Mouse (Mus musculus) midbrain, embryonic 15.5 days (tissue): ENCODE measurements around the gene Slit3. TPM values are rescaled to one million over a fixed set of nuclear protein-coding genes. Genes with fewer than 3 reads are reported as not detected.

Experiments
- ATAC-seq: fragments of 200-750 bp; cut with Nextera tagmentation; replicated peaks from 2 replicates; pipeline ENCODE4 v1.8.0; 2017; ENCODE audit warnings: moderate TSS enrichment
- H3K27ac ChIP-seq: fragments of 300-500 bp; sonication (generic); 2 replicates; pipeline ENCODE4 v1.5.1; 2015; ENCODE audit warnings: mild to moderate bottlenecking, inconsistent platforms
- H3K27me3 ChIP-seq: fragments of 300-500 bp; sonication (generic); replicated peaks from 2 replicates; pipeline ENCODE4 v1.6.1; 2015; ENCODE audit warnings: inconsistent platforms
- H3K36me3 ChIP-seq: fragments of 300-500 bp; sonication (generic); replicated peaks from 2 replicates; pipeline ENCODE4 v1.6.1; 2015; ENCODE audit warnings: inconsistent platforms
- H3K4me1 ChIP-seq: fragments of 300-500 bp; sonication (generic); 2 replicates; pipeline ENCODE4 v1.6.1; 2015; ENCODE audit warnings: inconsistent platforms
- H3K4me2 ChIP-seq: fragments of 300-500 bp; sonication (generic); 2 replicates; pipeline ENCODE4 v1.6.1; 2015; ENCODE audit warnings: inconsistent platforms, mild to moderate bottlenecking, moderate library complexity
- H3K4me3 ChIP-seq: fragments of 300-500 bp; sonication (generic); 2 replicates; pipeline ENCODE4 v1.5.1; 2015; ENCODE audit warnings: mild to moderate bottlenecking, inconsistent platforms
- H3K9ac ChIP-seq: fragments of 300-500 bp; sonication (generic); 2 replicates; pipeline ENCODE4 v1.6.1; 2015; ENCODE audit warnings: mild to moderate bottlenecking, inconsistent platforms
- H3K9me3 ChIP-seq: fragments of 300-500 bp; sonication (generic); 2 replicates; pipeline ENCODE4 v1.6.1; 2016; ENCODE audit warnings: inconsistent platforms
- WGBS: fragments of 180-500 bp; shearing (Covaris S2); methylation state at CpG from one replicate; pipeline ENCODE4 v1.1.7; 2015; ENCODE audit warnings: mixed read lengths; 5-methylcytosine and 5-hydroxymethylcytosine counted together
- polyA plus RNA-seq: library from polyadenylated mRNA; unstranded; fragments of >200 nt; fragmentation: Nextera tagmentation; extraction: Ambion mirVana; gene quantifications from 2 replicates; pipeline ENCODE4 v1.2.1, GENCODE M21; 2015

Gene Slit3
- polyA plus RNA-seq, 1 experiment from 2014 or later: 5.9 TPM

DNA sequence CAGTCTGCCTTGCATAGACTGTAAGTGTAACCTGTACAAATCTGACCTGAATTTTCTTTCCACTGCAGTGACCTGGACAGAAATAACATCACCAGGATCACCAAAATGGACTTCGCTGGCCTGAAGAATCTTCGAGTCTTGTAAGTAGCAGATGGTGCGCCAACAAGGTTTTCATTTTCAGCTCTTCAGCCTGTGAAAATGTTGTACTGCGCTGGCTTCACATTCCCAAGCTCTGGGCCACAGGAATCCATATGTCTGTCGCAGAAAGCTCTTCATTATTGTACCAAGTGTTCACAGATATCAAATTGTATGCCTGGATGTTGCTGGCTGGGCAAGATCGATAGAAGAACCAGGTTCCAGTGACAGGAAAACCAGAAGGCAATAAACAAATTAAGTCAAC, 50.5 kb downstream of the Slit3 start:
- H3K4me3 ChIP-seq: no peak overlapping the region
- no peak for ATAC-seq
- no peak overlapping the region for H3K9ac ChIP-seq
- no peaks in the 10 kb centered on the region for H3K27me3 ChIP-seq
- H3K36me3 ChIP-seq: no peaks in the 10 kb centered on the region
- H3K4me1 ChIP-seq: no peaks in the 10 kb centered on the region; the same call in none of the 2 replicates
- no peaks in the 10 kb centered on the region for H3K9me3 ChIP-seq
- no peak overlapping the region for H3K27ac ChIP-seq
- WGBS: 96% methylated on average over 6 of the region's 6 CpGs
- H3K4me2 ChIP-seq: no peak overlapping the region

- 87% methylated on average over 7 of the region's 7 CpGs for WGBS
- no peak for ATAC-seq
- H3K9ac ChIP-seq: no peak overlapping the region
- no peaks in the 10 kb centered on the region; the same call in none of the 2 replicates for H3K4me1 ChIP-seq
- H3K27ac ChIP-seq: no peak overlapping the region
- no peaks in the 10 kb centered on the region for H3K27me3 ChIP-seq
- no peak overlapping the region for H3K4me2 ChIP-seq
- no peak overlapping the region for H3K4me3 ChIP-seq
- H3K36me3 ChIP-seq: no peaks in the 10 kb centered on the region
- no peaks in the 10 kb centered on the region for H3K9me3 ChIP-seq
Measured at GRCm38 (mm10) chr11:35177564-35177963, 56.5 kb downstream of the Slit3 start.

DNA sequence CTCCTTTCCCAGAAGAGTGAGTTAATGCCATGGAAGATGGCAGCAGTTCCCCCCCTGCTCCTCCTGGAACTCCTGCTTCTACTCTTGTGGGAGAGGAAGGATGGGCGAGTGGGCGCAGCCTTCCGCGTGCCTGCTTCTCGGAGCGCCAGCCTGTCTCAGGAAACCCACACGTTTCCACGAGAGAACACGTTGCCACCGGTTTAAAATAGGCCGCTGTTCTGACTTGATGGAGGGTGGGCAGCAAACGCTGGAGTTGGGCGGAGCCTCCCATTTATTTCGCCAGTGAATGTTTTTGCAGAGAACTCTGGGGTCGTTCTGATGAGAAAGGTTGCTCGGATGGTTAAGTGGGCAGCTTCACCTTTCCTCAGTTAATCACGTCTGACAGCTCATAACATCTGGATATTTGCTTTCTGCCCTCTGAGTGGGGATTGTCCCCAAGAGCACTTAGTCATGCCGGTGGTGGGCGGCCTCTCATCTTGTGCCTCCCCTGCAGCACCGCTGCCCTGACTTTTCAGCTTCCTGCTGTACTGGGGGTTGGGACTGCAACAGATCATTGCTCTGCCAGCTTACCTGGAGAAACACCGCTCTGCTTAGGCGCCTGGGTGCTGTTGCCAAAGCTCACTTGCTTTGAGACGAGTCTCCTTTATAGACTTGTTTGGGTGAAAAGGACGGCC, 57.3 kb downstream of the Slit3 start:
- Histone ChIP-seq H3K27ac (no peak overlapping the region), H3K36me3 (no peaks in the 10 kb centered on the region), H3K27me3 (no peaks in the 10 kb centered on the region), H3K9me3 (no peaks in the 10 kb centered on the region), H3K4me1 (no peaks in the 10 kb centered on the region; the same call in none of the 2 replicates), H3K9ac (no peak overlapping the region), H3K4me2 (no peak overlapping the region), H3K4me3 (no peak overlapping the region)
- ATAC-seq: no peak
- 50% methylated on average over 24 of the region's 24 CpGs for WGBS

DNA sequence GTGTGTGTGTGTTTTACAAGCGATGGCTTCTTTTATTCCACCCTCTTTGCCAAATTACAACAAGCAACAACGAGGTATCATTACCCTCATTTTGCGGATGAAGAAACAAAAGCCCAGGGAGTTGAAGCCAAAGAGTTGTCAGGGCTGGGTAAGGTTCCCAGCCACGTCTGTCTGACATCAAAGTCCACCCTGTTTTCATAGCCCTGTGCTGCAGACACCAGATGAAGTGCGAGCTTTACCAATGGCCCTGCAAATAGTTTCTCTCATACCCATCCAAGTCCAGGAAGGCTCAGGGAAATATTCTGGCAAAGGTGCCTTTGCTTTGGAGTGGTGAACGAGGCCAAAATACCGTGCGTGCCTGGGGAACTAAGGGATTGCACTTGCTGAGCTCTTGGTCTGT, 58.3 kb downstream of the Slit3 start:
- no peak overlapping the region for H3K4me3 ChIP-seq
- 69% methylated on average over 8 of the region's 8 CpGs for WGBS
- H3K27me3 ChIP-seq: no peaks in the 10 kb centered on the region
- no peak for ATAC-seq
- H3K4me1 ChIP-seq: no peaks in the 10 kb centered on the region; the same call in 1 of the 2 replicates
- no peaks in the 10 kb centered on the region for H3K36me3 ChIP-seq
- no peaks in the 10 kb centered on the region for H3K9me3 ChIP-seq
- no peak overlapping the region for H3K9ac ChIP-seq
- H3K27ac ChIP-seq: no peak overlapping the region
- no peak overlapping the region for H3K4me2 ChIP-seq

DNA sequence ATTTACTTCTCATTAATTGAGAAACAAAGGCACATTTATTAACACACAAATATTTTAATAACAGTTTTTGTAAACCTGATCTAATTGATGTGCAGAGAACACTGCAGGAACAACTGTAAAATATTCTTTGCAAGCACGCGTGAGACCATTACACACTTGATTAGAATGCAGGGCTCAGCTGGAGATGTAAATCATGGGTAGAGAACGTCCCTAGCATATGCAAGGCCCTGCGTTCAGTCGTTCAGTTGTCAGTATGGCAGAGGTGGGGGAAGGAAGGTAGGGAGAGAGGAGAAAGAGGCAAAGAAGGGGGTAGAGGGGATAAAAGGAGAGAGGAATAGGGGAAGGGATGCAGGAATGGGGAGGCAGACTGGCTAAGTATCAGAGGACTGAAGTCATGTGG, 61.9 kb downstream of the Slit3 start:
- WGBS: 33% methylated on average over 5 of the region's 5 CpGs
- Histone ChIP-seq H3K4me3 (no peak overlapping the region), H3K9ac (no peak overlapping the region), H3K27ac (no peak overlapping the region), H3K4me2 (no peak overlapping the region), H3K36me3 (no peaks in the 10 kb centered on the region), H3K9me3 (no peaks in the 10 kb centered on the region), H3K27me3 (no peaks in the 10 kb centered on the region), H3K4me1 (no peaks in the 10 kb centered on the region; the same call in 1 of the 2 replicates)
- no peak for ATAC-seq

DNA sequence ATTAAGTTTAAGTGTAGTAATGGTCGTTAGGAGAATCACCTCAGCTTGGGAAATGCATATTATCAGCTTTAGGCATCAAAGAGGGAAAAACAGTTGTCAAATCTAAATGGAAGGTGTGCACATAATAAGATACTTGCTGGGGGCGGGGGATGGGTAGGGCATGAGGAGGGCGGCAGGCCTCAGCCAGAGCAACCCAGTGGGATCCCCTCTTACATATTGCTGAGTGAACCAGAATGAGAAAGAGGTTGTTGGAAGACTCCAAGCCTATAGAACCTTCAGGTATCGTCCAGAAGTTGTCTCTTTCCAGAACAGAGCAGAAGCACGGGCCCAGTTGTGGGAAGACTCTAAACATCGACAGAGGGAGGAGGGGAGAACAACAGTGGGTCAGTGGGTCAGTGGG, 73.8 kb downstream of the Slit3 start:
- whole genome bisulfite sequencing: 79% methylated on average over 6 of the region's 6 CpGs
- H3K27me3 ChIP-seq: 0 out of 2 replicates have a peak, but pooled peaks cover under 1% of the 10 kb centered on the region

GRCm38 (mm10) chr11:35196777-35197176, 75.8 kb downstream of the Slit3 start:
- no peak overlapping the region for H3K4me2 ChIP-seq
- H3K4me3 ChIP-seq: no peak overlapping the region
- peaks cover 2% of the 10 kb centered on the region; the same call in 1 of the 2 replicates for H3K4me1 ChIP-seq
- no peaks in the 10 kb centered on the region for H3K9me3 ChIP-seq
- H3K27ac ChIP-seq: no peak overlapping the region
- 88% methylated on average over 7 of the region's 7 CpGs for WGBS
- H3K36me3 ChIP-seq: no peaks in the 10 kb centered on the region
- ATAC-seq: no peak
- 0 out of 2 replicates have a peak, but pooled peaks cover 4% of the 10 kb centered on the region for H3K27me3 ChIP-seq
- H3K9ac ChIP-seq: no peak overlapping the region

More for the DNA sequence above, 73.8 kb downstream of the Slit3 start:
- Histone ChIP-seq H3K4me2 (no peak overlapping the region), H3K27ac (no peak overlapping the region), H3K9me3 (no peaks in the 10 kb centered on the region), H3K4me1 (no peaks in the 10 kb centered on the region), H3K9ac (no peak overlapping the region), H3K36me3 (no peaks in the 10 kb centered on the region), H3K4me3 (no peak overlapping the region)
- ATAC-seq: no peak

DNA sequence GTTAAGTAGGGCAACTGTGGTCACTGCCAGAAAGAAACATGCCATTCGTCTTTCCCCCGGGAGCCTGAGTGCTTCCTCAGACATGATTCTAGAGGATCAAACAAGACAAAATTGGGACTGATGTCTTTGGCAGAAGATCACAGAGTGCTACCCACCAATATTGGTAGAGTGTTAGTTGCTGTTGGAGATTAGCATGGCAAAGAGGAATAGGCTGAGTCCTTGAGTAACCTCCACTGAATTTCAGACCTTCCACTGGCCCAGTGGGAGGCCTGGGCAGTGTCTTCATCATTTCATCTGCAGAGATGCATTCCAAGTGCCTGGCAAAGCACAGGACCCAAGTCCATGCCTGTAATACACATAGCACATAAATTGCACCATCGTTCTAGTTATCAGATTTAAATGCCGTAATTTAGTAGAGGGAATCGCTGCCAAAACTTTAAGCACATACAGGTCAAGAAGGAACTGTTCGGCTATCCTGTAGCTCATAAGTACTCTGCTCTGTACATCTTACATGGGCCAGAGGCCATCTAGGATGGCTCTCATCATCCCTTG, 77.6 kb downstream of the Slit3 start:
- no peak overlapping the region for H3K4me2 ChIP-seq
- no peak overlapping the region for H3K27ac ChIP-seq
- no peak for ATAC-seq
- no peaks in the 10 kb centered on the region for H3K36me3 ChIP-seq
- H3K9ac ChIP-seq: no peak overlapping the region
- peaks cover 17% of the 10 kb centered on the region for H3K4me1 ChIP-seq
- 0 out of 2 replicates have a peak, but pooled peaks cover 4% of the 10 kb centered on the region for H3K27me3 ChIP-seq
- H3K4me3 ChIP-seq: no peak overlapping the region
- no peaks in the 10 kb centered on the region for H3K9me3 ChIP-seq
- 93% methylated on average over 6 of the region's 6 CpGs for WGBS

DNA sequence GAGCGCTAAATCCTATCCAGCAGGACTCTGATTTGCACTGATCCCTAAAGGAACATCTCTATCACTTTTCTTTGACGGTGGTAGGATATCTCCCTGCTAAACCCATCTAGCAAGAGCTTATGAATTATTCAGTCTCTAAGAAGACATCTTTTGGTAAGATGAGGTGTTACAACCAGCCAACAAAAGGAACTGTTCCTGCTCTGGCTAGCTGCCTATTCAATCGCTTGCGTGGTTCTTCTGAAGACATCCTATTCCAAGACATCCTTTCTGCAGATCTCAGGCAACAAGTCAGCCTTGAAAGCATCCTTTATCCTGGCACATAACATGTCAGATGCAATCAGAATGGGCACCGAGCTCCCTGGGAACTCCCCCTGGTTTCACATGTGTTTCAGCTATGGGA, 81.3 kb downstream of the Slit3 start:
- WGBS: 22% methylated on average over 5 of the region's 5 CpGs
- H3K4me1 ChIP-seq: peaks cover 25% of the 10 kb centered on the region
- H3K9ac ChIP-seq: no peak overlapping the region
- no peak for ATAC-seq
- H3K4me2 ChIP-seq: no peak overlapping the region
- peaks cover 10% of the 10 kb centered on the region; the same call in 1 of the 2 replicates for H3K27me3 ChIP-seq
- H3K36me3 ChIP-seq: no peaks in the 10 kb centered on the region
- H3K4me3 ChIP-seq: no peak overlapping the region
- H3K9me3 ChIP-seq: no peaks in the 10 kb centered on the region
- H3K27ac ChIP-seq: no peak overlapping the region

- peaks cover 25% of the 10 kb centered on the region for H3K4me1 ChIP-seq
- no peak overlapping the region; the same call in 1 of the 2 replicates for H3K4me2 ChIP-seq
- H3K36me3 ChIP-seq: no peaks in the 10 kb centered on the region
- no peak; the same call in 1 of the 2 replicates for ATAC-seq
- peaks cover 10% of the 10 kb centered on the region; the same call in 1 of the 2 replicates for H3K27me3 ChIP-seq
- no peak overlapping the region for H3K27ac ChIP-seq
- H3K4me3 ChIP-seq: no peak overlapping the region
- no peaks in the 10 kb centered on the region for H3K9me3 ChIP-seq
- no peak overlapping the region for H3K9ac ChIP-seq
- WGBS: 18% methylated on average over 10 of the region's 10 CpGs
Measured at GRCm38 (mm10) chr11:35203673-35204072, 82.6 kb downstream of the Slit3 start.

DNA sequence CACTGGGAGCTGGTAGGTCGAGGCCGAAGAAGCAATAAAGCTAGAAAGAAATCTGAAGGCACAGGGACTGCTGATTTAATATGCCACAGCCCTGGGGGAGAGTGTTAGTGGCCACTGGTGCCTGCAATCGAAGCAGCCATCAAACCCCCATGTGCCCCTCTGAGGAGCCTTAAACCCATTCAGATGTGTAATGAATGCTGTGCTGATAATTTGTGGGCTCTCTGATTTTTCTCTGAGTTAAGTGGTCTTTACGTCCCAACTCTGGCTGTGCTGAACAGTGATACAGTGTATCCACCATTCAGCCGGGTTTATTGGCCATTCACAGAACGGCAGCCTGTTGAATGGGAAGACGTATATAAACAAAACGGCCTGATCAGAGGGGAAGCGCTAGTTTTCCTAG, 83.1 kb downstream of the Slit3 start:
- ATAC-seq: no peak
- Histone ChIP-seq H3K9me3 (no peaks in the 10 kb centered on the region), H3K9ac (no peak overlapping the region), H3K4me2 (no peak overlapping the region; the same call in 1 of the 2 replicates), H3K4me1 (peaks cover 25% of the 10 kb centered on the region), H3K36me3 (no peaks in the 10 kb centered on the region), H3K27ac (no peak overlapping the region), H3K4me3 (no peak overlapping the region), H3K27me3 (peaks cover 10% of the 10 kb centered on the region; the same call in 1 of the 2 replicates)
- 30% methylated on average over 9 of the region's 9 CpGs for WGBS

- H3K27me3 ChIP-seq: 0 out of 2 replicates have a peak, but pooled peaks cover under 1% of the 10 kb centered on the region
- no peak for ATAC-seq
- no peak overlapping the region for H3K9ac ChIP-seq
- H3K36me3 ChIP-seq: no peaks in the 10 kb centered on the region
- H3K27ac ChIP-seq: no peak overlapping the region
- no peak overlapping the region for H3K4me3 ChIP-seq
- H3K4me2 ChIP-seq: no peak overlapping the region
- H3K9me3 ChIP-seq: no peaks in the 10 kb centered on the region
- no peaks in the 10 kb centered on the region for H3K4me1 ChIP-seq
- 86% methylated on average over 14 of the region's 14 CpGs for WGBS
Measured at GRCm38 (mm10) chr11:35210728-35211682, 90.0 kb downstream of the Slit3 start.
